Mouse (Mus musculus): ENCODE measurements at regions not wholly inside any gene's neighbourhood (a gene's known extent, or its start where the extent isn't known, plus 50 kb on each side); places are given as distances from the start of the nearest gene placed in this dataset.

GRCm38 (mm10) chr3:7079073-7079472, 458.8 kb upstream of the 1700008P02Rik start:
- Histone ChIP-seq H3K36me3 (ENCODE audit: insufficient read depth, low read length) (no peaks in the 10 kb centered on the region), H3K9me3 (ENCODE audit: low read length) (peaks cover 13% of the 10 kb centered on the region), H3K27me3 (ENCODE audit: insufficient read depth, low read length) (no peaks in the 10 kb centered on the region), H3K4me1 (replicated peaks; ENCODE audit: low read depth, low read length) (no peaks in the 10 kb centered on the region), H3K4me3 (replicated peaks; ENCODE audit: low read length) (no peak overlapping the region)
- no peak for TF ChIP-seq CTCF (conservative IDR thresholded peaks at IDR 0.05; ENCODE audit: low read length)
- TF ChIP-seq POU5F1 (IDR thresholded peaks at IDR 0.05; ENCODE audit: borderline replicate concordance, low read length), result no peak
- TF ChIP-seq NANOG (IDR thresholded peaks at IDR 0.05; ENCODE audit: borderline replicate concordance, low read length), result no peak

- no peak for TF ChIP-seq NANOG (IDR thresholded peaks at IDR 0.05; ENCODE audit: borderline replicate concordance, low read length)
- TF ChIP-seq CTCF (conservative IDR thresholded peaks at IDR 0.05; ENCODE audit: low read length), result no peak
- no peak for TF ChIP-seq POU5F1 (IDR thresholded peaks at IDR 0.05; ENCODE audit: borderline replicate concordance, low read length)
- Histone ChIP-seq H3K27me3 (ENCODE audit: insufficient read depth, low read length) (no peaks in the 10 kb centered on the region), H3K4me3 (replicated peaks; ENCODE audit: low read length) (no peak overlapping the region), H3K36me3 (ENCODE audit: insufficient read depth, low read length) (no peaks in the 10 kb centered on the region), H3K9me3 (ENCODE audit: low read length) (peaks cover 14% of the 10 kb centered on the region), H3K4me1 (replicated peaks; ENCODE audit: low read depth, low read length) (no peaks in the 10 kb centered on the region)
Observed at GRCm38 (mm10) chr3:7076850-7077249, 456.6 kb upstream of the 1700008P02Rik start.

DNA sequence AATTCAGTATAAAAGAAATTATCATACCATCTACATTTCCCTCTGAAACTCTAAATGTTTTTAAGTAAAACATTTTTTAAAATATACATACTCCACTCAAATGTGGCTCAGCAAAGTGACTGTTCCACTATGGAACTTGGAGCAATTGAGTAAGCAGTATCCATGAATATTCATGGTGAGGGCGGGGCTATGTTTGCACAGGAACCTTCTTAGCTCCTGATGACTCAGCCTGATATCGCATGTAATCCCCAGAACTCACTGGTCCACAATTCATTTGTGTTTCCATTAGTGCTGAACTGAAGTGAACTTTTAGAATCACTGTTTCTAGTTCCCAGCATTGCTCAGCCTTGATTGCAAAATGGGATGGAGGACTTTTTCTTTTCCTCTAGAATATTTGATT, 454.2 kb upstream of the 1700008P02Rik start:
- H3K9me3 ChIP-seq (ENCODE audit: low read length), result peaks cover 10% of the 10 kb centered on the region
- no peaks in the 10 kb centered on the region for H3K4me1 ChIP-seq (replicated peaks; ENCODE audit: low read depth, low read length)
- no peak overlapping the region for H3K4me3 ChIP-seq (replicated peaks; ENCODE audit: low read length)
- H3K27me3 ChIP-seq (ENCODE audit: insufficient read depth, low read length), result no peaks in the 10 kb centered on the region
- TF ChIP-seq NANOG (IDR thresholded peaks at IDR 0.05; ENCODE audit: borderline replicate concordance, low read length) (no peak), POU5F1 (IDR thresholded peaks at IDR 0.05; ENCODE audit: borderline replicate concordance, low read length) (no peak), CTCF (conservative IDR thresholded peaks at IDR 0.05; ENCODE audit: low read length) (no peak)
- H3K36me3 ChIP-seq (ENCODE audit: insufficient read depth, low read length), result no peaks in the 10 kb centered on the region

- Histone ChIP-seq H3K36me3 (ENCODE audit: insufficient read depth, low read length) (no peaks in the 10 kb centered on the region), H3K9me3 (ENCODE audit: low read length) (peaks cover 23% of the 10 kb centered on the region), H3K4me1 (replicated peaks; ENCODE audit: low read depth, low read length) (no peaks in the 10 kb centered on the region), H3K4me3 (replicated peaks; ENCODE audit: low read length) (no peak overlapping the region), H3K27me3 (ENCODE audit: insufficient read depth, low read length) (no peaks in the 10 kb centered on the region)
- TF ChIP-seq POU5F1 (IDR thresholded peaks at IDR 0.05; ENCODE audit: borderline replicate concordance, low read length) (no peak), NANOG (IDR thresholded peaks at IDR 0.05; ENCODE audit: borderline replicate concordance, low read length) (no peak), CTCF (conservative IDR thresholded peaks at IDR 0.05; ENCODE audit: low read length) (no peak)
Observed at GRCm38 (mm10) chr3:7041372-7042057, 421.3 kb upstream of the 1700008P02Rik start.

GRCm38 (mm10) chr3:7035833-7036232, 415.6 kb upstream of the 1700008P02Rik start:
- no peak overlapping the region for H3K4me3 ChIP-seq (replicated peaks; ENCODE audit: low read length)
- H3K4me1 ChIP-seq (replicated peaks; ENCODE audit: low read depth, low read length), result no peaks in the 10 kb centered on the region
- TF ChIP-seq CTCF (conservative IDR thresholded peaks at IDR 0.05; ENCODE audit: low read length), result no peak
- TF ChIP-seq POU5F1 (IDR thresholded peaks at IDR 0.05; ENCODE audit: borderline replicate concordance, low read length), result no peak
- no peak for TF ChIP-seq NANOG (IDR thresholded peaks at IDR 0.05; ENCODE audit: borderline replicate concordance, low read length)
- no peaks in the 10 kb centered on the region for H3K36me3 ChIP-seq (ENCODE audit: insufficient read depth, low read length)
- H3K9me3 ChIP-seq (ENCODE audit: low read length), result peaks cover 14% of the 10 kb centered on the region
- no peaks in the 10 kb centered on the region for H3K27me3 ChIP-seq (ENCODE audit: insufficient read depth, low read length)

DNA sequence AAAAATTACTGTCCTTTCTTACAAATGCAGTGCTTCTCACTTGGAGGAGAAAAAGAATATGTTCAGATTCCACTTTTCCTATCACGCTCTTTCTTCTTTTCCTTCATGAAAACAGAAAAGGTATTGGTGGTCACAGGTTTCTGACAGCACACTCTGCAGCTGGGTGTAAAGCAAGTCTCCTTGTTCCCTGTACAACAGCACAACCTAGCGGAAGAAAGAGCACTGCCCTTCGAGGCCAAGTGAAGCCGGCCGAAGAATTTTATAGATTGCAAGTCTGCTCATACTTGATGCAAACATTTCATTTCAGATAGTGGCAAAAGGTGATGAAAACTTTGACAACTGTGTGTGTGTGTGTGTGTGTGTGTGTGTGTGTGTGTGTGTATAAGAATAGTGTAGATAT, 407.6 kb upstream of the 1700008P02Rik start:
- H3K4me3 ChIP-seq (replicated peaks; ENCODE audit: low read length), result no peak overlapping the region
- H3K27me3 ChIP-seq (ENCODE audit: insufficient read depth, low read length), result no peaks in the 10 kb centered on the region
- no peaks in the 10 kb centered on the region for H3K36me3 ChIP-seq (ENCODE audit: insufficient read depth, low read length)
- no peaks in the 10 kb centered on the region for H3K4me1 ChIP-seq (replicated peaks; ENCODE audit: low read depth, low read length)
- H3K9me3 ChIP-seq (ENCODE audit: low read length), result no peaks in the 10 kb centered on the region
- TF ChIP-seq POU5F1 (IDR thresholded peaks at IDR 0.05; ENCODE audit: borderline replicate concordance, low read length) (no peak), CTCF (conservative IDR thresholded peaks at IDR 0.05; ENCODE audit: low read length) (peak; percentile 85)

DNA sequence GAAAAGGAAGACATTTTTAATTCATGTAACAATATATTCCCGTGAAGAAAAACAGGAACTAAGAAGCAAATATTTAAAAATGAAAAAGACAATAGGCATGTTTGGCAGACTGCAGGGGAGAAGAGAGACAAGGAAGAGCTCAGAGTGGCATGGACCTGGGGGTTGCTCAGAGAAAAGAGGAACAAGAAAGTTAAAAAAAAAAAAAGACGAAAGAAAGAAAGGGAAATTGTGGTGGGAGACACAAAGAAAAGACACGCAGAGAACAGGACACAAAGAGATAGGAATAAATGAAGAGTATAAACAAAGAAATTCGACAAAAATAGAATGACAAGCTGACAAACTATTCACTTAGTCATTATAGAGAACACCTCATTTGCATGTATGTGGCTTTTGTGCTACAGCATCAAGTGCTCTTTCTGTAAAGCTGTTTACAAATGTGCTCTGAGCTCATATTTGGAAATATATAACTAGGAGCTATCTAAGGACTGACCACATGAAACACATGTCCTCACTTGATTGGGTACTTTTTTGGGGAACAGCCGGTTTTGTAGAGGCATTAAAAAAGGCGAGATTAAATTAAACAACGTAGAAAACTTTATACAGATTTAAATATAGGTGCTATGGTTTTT, 394.2 kb upstream of the 1700008P02Rik start:
- TF ChIP-seq CTCF (conservative IDR thresholded peaks at IDR 0.05; ENCODE audit: low read length) (no peak), NANOG (IDR thresholded peaks at IDR 0.05; ENCODE audit: borderline replicate concordance, low read length) (no peak), POU5F1 (IDR thresholded peaks at IDR 0.05; ENCODE audit: borderline replicate concordance, low read length) (no peak)
- H3K4me3 ChIP-seq (replicated peaks; ENCODE audit: low read length), result no peak overlapping the region
- no peaks in the 10 kb centered on the region for H3K36me3 ChIP-seq (ENCODE audit: insufficient read depth, low read length)
- H3K9me3 ChIP-seq (ENCODE audit: low read length), result no peaks in the 10 kb centered on the region
- no peaks in the 10 kb centered on the region for H3K4me1 ChIP-seq (replicated peaks; ENCODE audit: low read depth, low read length)
- H3K27me3 ChIP-seq (ENCODE audit: insufficient read depth, low read length), result no peaks in the 10 kb centered on the region

DNA sequence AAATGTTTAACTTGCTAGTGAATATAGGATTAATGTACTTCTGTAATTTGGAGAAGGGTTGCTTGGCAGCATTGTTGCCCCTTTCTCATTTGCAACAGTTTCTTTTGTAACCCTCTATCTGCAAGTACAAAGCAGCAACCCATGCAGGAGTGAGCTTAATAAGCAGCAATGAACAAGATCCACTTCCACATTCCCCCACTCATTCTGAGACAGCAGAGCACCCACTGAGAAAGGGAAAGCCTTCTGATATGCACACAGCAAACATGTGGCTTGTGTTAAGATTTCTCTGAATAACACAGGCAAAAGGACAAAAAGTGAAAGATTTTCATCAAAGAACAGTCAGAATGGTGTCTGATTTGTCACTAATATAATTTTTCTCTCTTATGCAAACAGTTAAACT, 393.3 kb upstream of the 1700008P02Rik start:
- H3K4me1 ChIP-seq (replicated peaks; ENCODE audit: low read depth, low read length), result no peaks in the 10 kb centered on the region
- no peak overlapping the region for H3K4me3 ChIP-seq (replicated peaks; ENCODE audit: low read length)
- TF ChIP-seq POU5F1 (IDR thresholded peaks at IDR 0.05; ENCODE audit: borderline replicate concordance, low read length) (no peak), CTCF (conservative IDR thresholded peaks at IDR 0.05; ENCODE audit: low read length) (no peak), NANOG (IDR thresholded peaks at IDR 0.05; ENCODE audit: borderline replicate concordance, low read length) (no peak)

More for the DNA sequence above, 393.3 kb upstream of the 1700008P02Rik start:
- Histone ChIP-seq H3K27me3 (ENCODE audit: insufficient read depth, low read length) (no peaks in the 10 kb centered on the region), H3K36me3 (ENCODE audit: insufficient read depth, low read length) (no peaks in the 10 kb centered on the region), H3K9me3 (ENCODE audit: low read length) (no peaks in the 10 kb centered on the region)
